Mouse (Mus musculus) mouse embryonic stem cell (cell line): Measurements from ENCODE around the gene Sf3b1.
"Not testable (repeated sequence)": the region's sequence is repeated elsewhere in the genome, so short reads cannot be mapped to it uniquely, and the experiment has no call there.

Experiments
- in situ Hi-C, 2 experiments: fragments of 300-500 bp; cut with MboI; formaldehyde crosslinking; loops; 1 replicate in 1 of 2; 3 replicates in 1 of 2; pipeline ENCODE4 v1.14.3; 2019 to 2020; ENCODE audit warnings: low sequenced_read_pairs in 2 of 2, low pct_unique_long_range_greater_than_20kb in 1 of 2, mixed read lengths in 1 of 2; ENCODE audit not compliant: unreplicated experiment in 1 of 2

Gene Sf3b1

DNA sequence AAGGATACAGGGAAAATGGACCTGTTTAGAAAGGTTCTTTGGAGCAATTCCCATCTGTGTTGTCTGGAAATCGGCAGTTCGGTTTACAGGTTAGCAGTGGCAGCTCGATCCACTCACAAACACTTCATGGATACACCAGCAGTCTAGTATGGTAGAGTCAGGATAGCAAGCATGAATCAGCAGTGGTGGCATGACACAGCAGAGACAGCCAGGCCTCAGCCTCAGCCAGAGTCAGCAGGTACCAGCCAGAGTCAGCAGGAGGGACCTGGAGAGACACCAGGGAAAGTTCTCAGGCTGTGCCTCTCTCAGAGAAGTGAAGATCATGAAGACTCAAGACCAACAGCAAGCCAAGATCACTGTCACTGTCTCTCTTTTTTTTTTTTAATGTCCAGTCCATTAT lies 60.4 kb downstream of the Sf3b1 start:
- in situ Hi-C loops, result loop anchor here (10.0 kb wide), 2 partner anchors 132 to 302 kb away; no protein-coding TSS in a partner anchor

DNA sequence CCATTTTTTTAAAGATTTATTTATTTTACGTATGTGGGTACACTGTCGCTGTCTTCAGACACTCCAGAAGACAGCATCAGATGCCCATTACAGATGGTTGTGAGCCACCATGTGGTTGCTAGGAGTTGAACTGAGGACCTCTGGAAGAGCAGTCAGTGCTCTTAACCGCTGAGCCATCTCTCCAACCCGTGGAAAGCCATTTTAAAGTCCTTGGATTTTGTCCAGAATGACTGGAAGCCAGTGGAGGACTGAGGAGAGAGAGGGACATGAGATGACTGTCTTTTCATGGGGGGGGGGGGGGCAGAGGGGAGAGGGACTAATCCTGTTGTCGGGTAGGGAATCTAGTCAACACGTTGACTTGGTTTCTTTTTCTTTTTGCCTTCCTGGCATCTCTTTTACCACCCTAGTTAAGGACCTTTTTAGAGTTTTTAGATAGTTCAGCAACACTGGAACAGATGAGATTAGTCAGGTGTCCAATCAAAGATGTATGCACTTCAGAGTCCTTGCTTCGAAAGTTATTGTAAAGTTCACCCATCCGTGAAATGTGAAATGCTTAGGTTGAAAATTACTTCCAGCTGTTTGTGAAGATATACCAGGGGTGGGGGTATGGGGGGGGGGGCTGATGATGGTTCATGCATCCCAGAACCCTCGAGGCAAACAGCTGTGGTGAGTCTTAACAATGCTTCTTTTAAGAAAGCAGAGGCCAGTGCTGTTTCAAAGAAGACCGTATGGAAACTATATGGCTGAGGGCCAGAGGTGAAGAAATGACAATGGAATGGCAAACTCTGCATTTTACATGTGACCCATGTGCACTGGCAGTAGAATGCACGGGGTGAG lies 61.9 kb downstream of the Sf3b1 start:
- in situ Hi-C loops, result loop anchor here (10.0 kb wide), 2 partner anchors 131 to 301 kb away; no protein-coding TSS in a partner anchor

DNA sequence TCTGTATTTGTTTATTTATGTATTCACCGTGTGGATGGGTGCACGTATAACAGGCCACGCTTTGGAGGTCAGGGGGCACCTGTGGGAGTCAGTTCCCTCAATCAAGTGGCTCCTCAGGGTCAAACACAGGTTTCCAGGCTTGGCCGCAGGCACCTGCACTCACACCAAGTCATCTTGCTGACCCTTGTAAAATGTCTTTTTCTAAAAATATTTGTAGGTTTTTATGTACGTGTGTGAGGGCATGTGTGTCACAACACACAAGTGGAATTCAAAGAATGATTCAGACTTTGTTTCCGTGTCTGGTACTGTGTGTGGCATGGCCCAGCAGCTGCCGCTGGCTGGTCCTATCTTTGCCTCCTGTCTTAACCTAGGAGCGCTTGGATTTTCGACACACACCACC lies 65.6 kb downstream of the Sf3b1 start:
- in situ Hi-C loops, result loop anchor here (10.0 kb wide), 2 partner anchors 127 to 297 kb away; no protein-coding TSS in a partner anchor

GRCm38 (mm10) chr1:54960613-54961165 lies 66.6 kb downstream of the Sf3b1 start:
- in situ Hi-C loops, result loop anchor here (10.0 kb wide), 2 partner anchors 126 to 296 kb away; no protein-coding TSS in a partner anchor

- in situ Hi-C loops, result no loop called here
Observed at GRCm38 (mm10) chr1:54958525-54958924, 68.8 kb downstream of the Sf3b1 start.

DNA sequence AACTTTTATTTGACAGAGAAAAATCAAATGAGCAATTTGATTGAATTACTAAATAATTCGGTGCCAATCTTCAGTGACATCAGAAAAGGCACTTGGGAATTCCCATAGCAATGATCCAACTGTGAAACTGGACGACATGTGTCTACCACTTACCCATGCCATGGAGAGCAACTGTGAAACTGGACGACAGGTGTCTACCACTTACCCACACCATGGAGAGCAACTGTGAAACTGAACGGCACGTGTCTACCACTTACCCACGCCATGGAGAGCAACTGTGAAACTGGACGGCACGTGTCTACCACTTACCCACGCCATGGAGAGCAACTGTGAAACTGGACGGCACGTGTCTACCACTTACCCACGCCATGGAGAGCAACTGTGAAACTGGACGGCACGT lies 70.3 kb downstream of the Sf3b1 start:
- in situ Hi-C loops, result not testable (repeated sequence)

- in situ Hi-C loops, result no loop called here
Observed at GRCm38 (mm10) chr1:54954856-54955255, 72.4 kb downstream of the Sf3b1 start.

- in situ Hi-C loops, result no loop called here
Observed at GRCm38 (mm10) chr1:54944648-54945047, 82.6 kb downstream of the Sf3b1 start.

DNA sequence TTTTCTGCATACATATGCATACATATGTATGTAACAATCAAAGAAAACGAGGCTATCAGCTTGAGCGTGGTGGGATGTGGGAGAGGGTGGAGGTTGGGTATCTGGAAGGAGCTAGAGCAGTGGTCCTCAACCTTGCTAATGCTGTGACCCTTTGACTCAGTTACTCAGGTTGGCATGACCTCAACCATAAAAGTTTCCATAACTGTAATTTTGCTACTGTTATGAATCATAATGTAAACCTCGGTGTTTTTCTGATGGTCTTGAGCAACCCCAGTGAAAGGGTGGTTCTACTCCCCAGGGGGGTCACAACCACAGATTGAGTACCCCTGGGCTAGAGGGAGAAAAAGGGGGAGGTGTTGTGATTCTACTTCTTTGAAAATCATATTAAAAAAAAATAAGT lies 91.8 kb downstream of the Sf3b1 start:
- in situ Hi-C loops, result no loop called here
